Mouse (Mus musculus) cerebellum, adult 8-10 months (tissue): Measurements from ENCODE around the gene Zfhx3.

Experiments used
- DNase-seq: peaks from one replicate; pipeline ENCODE4 v3.0.0; 2022

Zfhx3 gene

DNA sequence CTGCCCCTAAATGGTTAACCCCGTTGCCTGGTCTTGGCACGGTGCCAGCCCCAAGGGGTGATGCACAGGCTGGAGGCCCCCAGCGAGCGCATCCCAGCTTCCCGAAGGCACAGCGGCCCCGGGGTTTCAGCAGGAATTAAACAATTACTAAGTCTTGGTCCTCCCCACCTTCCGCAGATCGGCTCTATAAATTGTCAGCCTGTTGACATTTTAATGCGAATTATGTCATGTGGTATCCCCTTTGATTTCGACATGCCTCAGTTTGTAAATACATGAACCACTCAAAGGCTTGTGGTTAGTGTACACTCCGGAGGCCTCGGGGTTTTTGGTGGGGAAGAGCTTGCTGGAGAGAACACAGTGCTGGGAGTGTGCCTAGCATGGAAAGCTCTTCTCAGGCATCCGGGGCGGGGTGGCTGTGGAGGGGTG, 880.4 kb downstream of the Zfhx3 start:
- no peak for DNase-seq

GRCm38 (mm10) chr8:108824049-108824448, 881.6 kb downstream of the Zfhx3 start:
- DNase-seq, result no peak

- DNase-seq, result no peak
Measured at GRCm38 (mm10) chr8:108826414-108826813, 884.0 kb downstream of the Zfhx3 start.

GRCm38 (mm10) chr8:108827428-108827827, 885.0 kb downstream of the Zfhx3 start:
- no peak for DNase-seq

DNA sequence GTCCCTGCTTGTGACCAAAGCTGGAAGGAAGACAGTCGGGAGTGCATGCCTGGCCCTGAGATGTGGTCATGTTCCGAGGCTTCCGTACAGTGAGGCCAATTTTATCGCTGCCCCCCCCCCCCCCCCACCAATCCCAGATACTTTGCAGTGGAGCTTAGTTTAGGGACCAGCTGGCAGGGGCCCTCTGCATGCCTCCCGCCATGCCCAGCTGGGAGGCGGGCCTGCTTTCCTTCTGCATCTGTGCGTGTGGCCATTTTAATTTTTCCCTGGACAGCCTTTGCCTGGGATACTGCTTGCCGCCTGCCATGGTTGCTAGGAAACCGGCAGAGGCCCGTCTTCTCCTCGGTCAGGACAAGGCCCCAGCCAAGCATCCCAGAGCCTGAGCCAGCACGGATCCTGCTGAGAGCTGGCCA, 886.9 kb downstream of the Zfhx3 start:
- peak; percentile 8 for DNase-seq

DNA sequence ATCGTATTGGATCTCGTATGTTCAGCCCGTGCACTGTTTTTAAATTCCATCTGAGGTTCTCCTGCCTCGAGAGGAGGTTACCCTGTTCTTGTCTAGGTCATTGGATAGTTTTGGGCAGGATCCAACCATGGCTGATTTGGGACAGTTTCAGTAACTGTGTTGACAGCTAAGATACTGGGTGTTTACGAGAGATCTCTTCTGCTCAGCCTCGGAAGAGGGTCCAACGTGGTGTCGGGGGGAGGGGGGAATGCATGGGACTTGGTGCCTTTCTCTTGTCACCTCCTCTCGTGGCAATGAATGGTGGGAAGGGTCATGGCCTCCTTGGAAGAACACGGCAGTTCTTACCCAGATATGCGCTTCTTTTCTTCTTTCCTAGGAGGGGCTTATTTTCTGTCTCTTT, 892.7 kb downstream of the Zfhx3 start:
- DNase-seq, result no peak

DNA sequence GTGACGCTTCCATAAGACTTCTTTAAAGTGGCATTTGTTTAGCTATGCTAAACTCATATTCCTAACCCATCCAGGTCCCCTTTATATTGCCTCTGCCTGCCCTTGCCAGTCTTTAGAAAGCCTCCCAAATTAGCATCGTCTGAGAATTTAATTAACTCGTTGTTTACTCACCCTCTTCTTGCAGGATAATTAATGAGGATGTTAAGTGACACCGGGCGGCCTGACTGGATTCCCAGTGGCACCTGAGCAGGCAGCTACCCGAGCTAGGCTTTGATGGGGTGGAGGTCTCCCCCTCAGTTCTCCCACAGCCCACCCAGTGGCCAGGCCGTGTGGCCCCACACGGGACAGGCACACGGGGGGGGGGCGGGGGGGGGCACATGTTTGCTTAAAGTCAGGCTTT, 895.3 kb downstream of the Zfhx3 start:
- no peak for DNase-seq

DNA sequence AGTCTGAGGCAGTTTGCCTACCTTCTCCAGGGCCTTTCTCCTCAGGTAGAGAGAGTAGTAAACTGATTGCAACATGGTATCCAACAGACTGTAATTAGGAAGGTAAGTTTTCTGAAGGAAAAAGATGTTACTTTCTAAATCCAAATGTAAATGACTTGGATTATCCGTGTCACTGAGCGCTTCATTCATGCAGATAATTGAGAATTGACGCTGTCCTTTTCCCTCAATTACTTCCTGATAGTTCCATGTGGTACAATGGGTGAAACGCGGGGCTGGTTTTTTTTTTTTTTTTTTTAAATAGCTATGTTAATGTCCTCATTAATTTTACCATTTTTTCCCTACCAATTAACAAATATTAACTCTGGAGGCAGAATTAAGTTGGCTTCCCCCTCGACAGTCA, 896.3 kb downstream of the Zfhx3 start:
- DNase-seq, result no peak

DNA sequence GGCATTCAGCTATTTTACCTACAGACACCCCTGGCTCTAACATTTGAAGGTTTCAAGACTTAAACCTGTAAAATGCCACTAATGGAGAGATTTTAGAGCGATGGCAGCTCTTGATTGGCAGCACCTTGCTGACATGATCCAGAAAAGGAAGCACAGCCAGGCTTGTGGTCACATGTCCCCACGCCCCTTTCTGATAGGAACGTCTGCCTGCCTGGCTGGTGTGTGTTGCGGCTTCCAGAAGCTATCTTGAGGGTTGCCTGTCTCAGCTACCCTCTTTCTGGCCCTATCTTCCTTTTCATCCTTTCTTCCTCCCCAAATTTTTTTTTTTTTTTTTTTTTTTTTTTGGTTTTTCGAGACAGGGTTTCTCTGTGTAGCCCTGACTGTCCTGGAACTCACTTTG, 899.9 kb downstream of the Zfhx3 start:
- DNase-seq, result no peak

DNA sequence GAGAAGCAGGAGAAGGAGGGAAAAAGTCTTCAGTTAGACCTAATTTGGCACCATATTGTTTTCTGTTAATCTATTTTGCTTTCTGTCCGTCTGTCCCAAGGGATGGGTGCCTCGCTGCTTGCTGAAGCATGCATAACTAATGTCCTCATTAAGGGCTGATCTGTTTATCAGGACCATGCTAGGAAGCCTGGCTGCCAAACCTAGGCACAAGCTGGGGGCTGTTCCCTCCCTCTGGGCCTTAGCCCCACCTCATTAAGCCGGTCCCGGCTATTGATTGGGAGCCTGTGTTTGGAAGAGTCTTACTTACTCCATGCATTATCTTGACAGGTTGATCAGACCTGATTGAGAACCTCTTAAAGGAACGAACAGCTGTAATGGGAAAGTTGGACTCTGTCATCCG, 903.7 kb downstream of the Zfhx3 start:
- no peak for DNase-seq

DNA sequence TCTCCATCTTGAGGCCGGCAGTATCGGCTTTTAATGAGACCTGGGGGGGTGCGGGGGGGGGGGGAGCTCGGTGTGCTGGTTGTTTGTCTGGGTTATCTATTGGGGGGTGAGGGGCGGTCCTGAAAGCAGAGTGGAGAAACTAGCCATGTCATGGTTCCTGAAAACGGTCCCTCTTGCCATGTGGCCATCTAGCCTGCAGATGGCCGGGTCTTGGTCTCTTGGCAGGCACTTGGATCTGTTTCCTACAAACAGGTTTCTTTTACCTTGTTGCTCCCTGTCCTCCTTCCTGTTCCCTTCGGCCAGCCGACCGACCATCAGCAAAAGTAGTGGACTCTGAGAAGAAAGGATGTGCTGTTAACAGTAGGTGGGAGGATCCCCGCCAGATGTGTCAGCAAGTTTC, 904.4 kb downstream of the Zfhx3 start:
- DNase-seq, result no peak

GRCm38 (mm10) chr8:108847356-108847755, 904.9 kb downstream of the Zfhx3 start:
- DNase-seq, result no peak

GRCm38 (mm10) chr8:108848484-108848883, 906.0 kb downstream of the Zfhx3 start:
- DNase-seq, result no peak

- no peak for DNase-seq
Measured at GRCm38 (mm10) chr8:108853028-108853427, 910.6 kb downstream of the Zfhx3 start.

DNA sequence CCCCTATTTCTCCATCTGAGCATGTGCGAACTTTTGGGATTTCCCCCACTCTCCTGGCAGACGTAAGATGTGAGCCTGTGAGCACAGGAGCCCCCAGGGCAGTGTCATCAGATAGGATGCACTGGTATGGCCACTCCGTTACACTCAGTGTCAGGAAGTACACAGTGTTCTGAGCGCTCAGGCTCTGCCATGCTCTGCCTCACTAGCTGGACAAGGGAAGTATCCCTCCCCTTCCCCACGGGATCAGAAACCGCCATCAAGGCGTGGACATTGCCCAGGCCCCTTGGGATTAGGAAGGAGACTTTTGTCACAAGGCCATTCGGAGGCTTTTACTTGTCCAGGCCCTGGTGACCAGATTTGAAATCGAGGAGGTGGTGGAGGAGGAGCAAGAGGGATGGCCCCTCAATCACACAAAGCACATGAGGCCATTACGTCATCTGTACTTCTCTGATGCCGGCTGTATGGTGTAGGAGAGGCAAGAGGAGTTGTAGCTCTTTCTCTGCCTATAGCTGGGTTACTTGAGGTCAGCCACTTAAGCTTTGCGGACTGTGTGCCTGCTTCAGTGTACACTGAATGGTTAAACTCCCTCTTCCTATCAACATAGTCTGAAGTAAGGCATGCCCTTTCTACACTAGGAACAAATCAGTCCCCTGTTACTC, 912.1 kb downstream of the Zfhx3 start:
- no peak for DNase-seq

DNA sequence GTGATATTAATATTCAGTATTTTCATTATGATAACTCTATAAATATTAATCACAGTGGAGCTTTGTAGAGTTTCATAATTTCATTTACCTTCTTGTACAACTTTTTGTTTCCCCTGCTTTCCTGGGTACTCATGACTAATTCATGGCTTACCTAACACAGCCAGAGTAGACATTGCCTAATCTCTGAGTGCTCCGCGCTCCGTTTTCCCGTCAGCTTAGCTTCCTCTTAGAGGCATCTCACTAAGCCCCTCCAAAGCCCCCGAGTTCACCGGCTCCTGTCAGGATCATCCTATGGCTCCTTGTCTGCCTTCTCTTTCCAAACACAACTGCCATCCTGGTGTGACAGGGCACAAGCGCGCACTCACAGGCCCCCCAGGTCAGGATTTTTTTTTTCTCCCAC, 916.6 kb downstream of the Zfhx3 start:
- DNase-seq, result no peak

- DNase-seq, result no peak
Measured at GRCm38 (mm10) chr8:108859983-108860382, 917.5 kb downstream of the Zfhx3 start.

DNA sequence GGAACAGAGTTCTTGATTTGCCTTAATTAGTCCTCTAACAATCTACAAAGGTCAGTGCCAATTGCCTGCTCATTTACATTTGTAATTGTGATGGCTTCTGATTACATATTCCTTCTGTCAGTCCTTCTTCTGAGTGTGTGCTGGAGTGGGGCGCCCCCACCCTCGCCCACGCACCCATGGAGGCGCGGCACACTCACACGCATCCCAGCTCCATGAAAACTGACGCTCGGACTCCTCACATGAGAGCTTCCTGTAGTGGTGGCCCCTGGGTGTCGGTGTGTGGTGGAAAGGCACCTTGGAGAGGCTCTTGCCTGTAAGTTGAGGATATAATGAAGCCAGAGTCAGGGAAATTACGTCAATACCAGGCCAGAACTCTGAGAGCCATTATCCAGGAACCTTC, 921.0 kb downstream of the Zfhx3 start:
- DNase-seq, result no peak

GRCm38 (mm10) chr8:108866430-108866829, 924.0 kb downstream of the Zfhx3 start:
- DNase-seq, result no peak

GRCm38 (mm10) chr8:108867482-108868258, 925.2 kb downstream of the Zfhx3 start:
- DNase-seq, result no peak

DNA sequence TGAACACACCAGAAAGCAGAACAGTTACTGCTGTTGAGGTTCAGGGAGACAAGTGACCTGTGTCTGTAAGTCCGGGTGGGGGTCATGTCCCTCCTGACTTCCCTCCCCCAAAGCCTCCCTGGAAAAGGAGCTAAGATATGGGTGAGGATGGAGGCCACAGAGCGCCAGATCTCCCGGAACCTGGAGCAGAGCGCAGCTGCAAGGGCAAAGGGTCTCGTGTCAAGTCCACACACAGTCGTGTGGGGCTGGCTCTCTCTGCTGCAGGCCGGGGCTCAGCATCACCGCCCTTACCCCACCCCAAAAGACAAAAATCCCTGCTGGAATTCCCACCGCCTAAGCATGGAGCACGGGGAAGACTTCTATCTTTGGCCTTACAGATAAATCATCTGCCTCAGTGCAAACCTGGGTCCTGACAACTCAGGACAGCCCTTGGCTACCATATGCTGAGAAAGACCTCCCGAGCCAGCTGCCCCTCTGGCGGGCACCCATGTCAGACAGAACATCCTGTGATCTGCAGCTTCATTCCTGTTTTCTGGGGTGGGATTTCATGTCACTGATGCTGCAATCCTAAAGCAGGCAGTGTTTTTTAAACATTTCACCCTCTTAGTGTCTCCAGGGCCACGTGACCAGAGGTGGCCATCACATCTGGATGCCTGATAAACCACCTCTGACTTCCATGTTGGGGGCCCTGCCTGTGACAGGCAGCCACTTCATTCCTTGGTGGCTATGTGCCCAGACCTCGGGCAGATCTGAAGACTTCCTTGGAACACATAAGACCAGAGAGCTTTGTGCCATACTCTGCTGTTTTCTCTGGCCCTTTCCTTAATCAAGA, 926.0 kb downstream of the Zfhx3 start:
- no peak for DNase-seq

DNA sequence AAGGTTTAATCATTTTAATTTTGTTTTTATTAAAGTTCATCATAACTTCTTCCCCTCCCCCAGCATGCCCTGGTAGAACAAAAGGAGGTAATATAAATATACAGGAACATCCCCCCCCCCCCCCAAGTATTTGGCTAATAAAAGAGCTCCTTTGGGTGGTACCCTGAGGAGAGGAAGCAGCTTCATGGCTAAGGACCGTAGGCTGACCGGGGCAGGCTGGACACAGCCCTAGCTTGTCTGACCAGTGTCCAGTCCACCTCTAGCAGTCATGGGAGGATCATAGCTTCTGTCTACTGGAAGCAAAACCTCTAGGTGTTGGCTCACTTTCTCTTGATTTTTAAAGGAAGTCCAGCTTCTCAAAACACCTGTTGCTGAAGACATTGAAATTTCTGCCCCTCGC, 927.0 kb downstream of the Zfhx3 start:
- DNase-seq, result no peak

- no peak for DNase-seq
Measured at GRCm38 (mm10) chr8:108869935-108870334, 927.5 kb downstream of the Zfhx3 start.

DNA sequence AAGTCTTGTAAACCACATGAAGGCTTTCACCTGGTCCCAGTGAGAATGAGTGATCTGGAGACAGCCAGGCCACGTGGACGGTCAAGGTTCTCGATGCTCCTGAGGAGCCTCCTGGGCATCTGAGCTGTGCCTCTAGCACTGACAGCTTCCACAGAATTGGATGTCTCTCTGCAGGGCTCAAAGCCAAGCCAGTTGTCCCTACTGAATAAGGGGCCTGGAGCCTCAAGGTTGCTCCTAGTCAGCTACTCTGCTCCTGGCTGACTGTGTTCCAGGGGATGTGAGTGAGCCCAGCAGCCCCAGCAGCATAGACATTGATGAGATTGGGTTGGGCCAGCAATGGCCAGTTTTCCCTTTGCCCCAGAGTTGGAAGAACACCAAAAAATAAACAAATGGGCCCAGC, 927.9 kb downstream of the Zfhx3 start:
- DNase-seq, result no peak
